Mouse (Mus musculus): ENCODE data around the gene Necab2. TPM values are rescaled to one million over a fixed set of nuclear protein-coding genes. Genes with fewer than 3 reads are reported as not detected.

Gene Necab2
- polyA plus RNA-seq, 1 experiment from 2014 or later: 0.16 TPM

Other genes with a start within 250 kb of the Necab2 start
- 286 and 306 TPM in 2 replicates for gene Hsbp1, start 102.2 kb upstream of the Necab2 start, polyA plus RNA-seq (2015; fragmentation: Nextera tagmentation; extraction: Ambion mirVana)
- gene Mlycd, start 51.8 kb upstream of the Necab2 start, polyA plus RNA-seq (2015; fragmentation: Nextera tagmentation; extraction: Ambion mirVana): 19.1 and 21.1 TPM in 2 replicates
- 0.67 and 1.4 TPM in 2 replicates for gene Osgin1, start 12.6 kb upstream of the Necab2 start, polyA plus RNA-seq (2015; fragmentation: Nextera tagmentation; extraction: Ambion mirVana)
- gene Slc38a8, start 55.0 kb downstream of the Necab2 start, polyA plus RNA-seq (2015; fragmentation: Nextera tagmentation; extraction: Ambion mirVana): not detected in 2 replicates
- gene Mbtps1, start 112.0 kb downstream of the Necab2 start, polyA plus RNA-seq (2015; fragmentation: Nextera tagmentation; extraction: Ambion mirVana): 57.2 and 75.0 TPM in 2 replicates
- 25.4 and 39.8 TPM in 2 replicates for gene Hsdl1, start 128.5 kb downstream of the Necab2 start, polyA plus RNA-seq (2015; fragmentation: Nextera tagmentation; extraction: Ambion mirVana)
- 0.16 and 0.27 TPM in 2 replicates for gene Dnaaf1, start 128.5 kb downstream of the Necab2 start, polyA plus RNA-seq (2015; fragmentation: Nextera tagmentation; extraction: Ambion mirVana)
- gene Taf1c, start 158.5 kb downstream of the Necab2 start, polyA plus RNA-seq (2015; fragmentation: Nextera tagmentation; extraction: Ambion mirVana): 4.1 and 8.8 TPM in 2 replicates
- gene Adad2, start 166.0 kb downstream of the Necab2 start, polyA plus RNA-seq (2015; fragmentation: Nextera tagmentation; extraction: Ambion mirVana): not detected in 2 replicates
- gene Kcng4, start 189.0 kb downstream of the Necab2 start, polyA plus RNA-seq (2015; fragmentation: Nextera tagmentation; extraction: Ambion mirVana): 0.05 TPM in 1 of 2 replicates, not detected in the other
- gene Wfdc1, start 219.6 kb downstream of the Necab2 start, polyA plus RNA-seq (2015; fragmentation: Nextera tagmentation; extraction: Ambion mirVana): 5.9 and 6.2 TPM in 2 replicates

All from heart, embryonic 15.5 days (tissue).